Mouse (Mus musculus) urinary bladder, postnatal 4 days (tissue): ENCODE measurements around the gene Lrrc20.
A peak's percentile ranks its signal among the peaks of the same experiment; 100 is the strongest.

Experiments used
- DNase-seq, 2 experiments: peaks; one replicate each; pipeline ENCODE4 v3.0.0; 2021 to 2022; ENCODE audit warnings: low spot score in 2 of 2

Lrrc20 gene

GRCm38 (mm10) chr10:61473640-61474039 is 2.0 kb upstream of the Lrrc20 start:
- DNase-seq: no peak

- DNase-seq: no peak
Measured at GRCm38 (mm10) chr10:61474344-61474743, 1.3 kb upstream of the Lrrc20 start.

- DNase-seq: no peak
Measured at GRCm38 (mm10) chr10:61476440-61477165, 1.0 kb downstream of the Lrrc20 start.

- no peak for DNase-seq
Measured at GRCm38 (mm10) chr10:61479461-61479860, 3.9 kb downstream of the Lrrc20 start.

- no peak for DNase-seq
Measured at GRCm38 (mm10) chr10:61479927-61480326, 4.3 kb downstream of the Lrrc20 start.

GRCm38 (mm10) chr10:61480488-61480887 is 4.9 kb downstream of the Lrrc20 start:
- DNase-seq: no peak

GRCm38 (mm10) chr10:61482771-61483170 is 7.2 kb downstream of the Lrrc20 start:
- DNase-seq: no peak

GRCm38 (mm10) chr10:61484801-61485200 is 9.2 kb downstream of the Lrrc20 start:
- no peak for DNase-seq

GRCm38 (mm10) chr10:61486551-61487339 is 11.1 kb downstream of the Lrrc20 start:
- DNase-seq: no peak

GRCm38 (mm10) chr10:61488522-61489110 is 13.0 kb downstream of the Lrrc20 start:
- DNase-seq: no peak

- DNase-seq: no peak
Measured at GRCm38 (mm10) chr10:61491573-61491972, 16.0 kb downstream of the Lrrc20 start.

GRCm38 (mm10) chr10:61492040-61492439 is 16.4 kb downstream of the Lrrc20 start:
- DNase-seq: peak; percentile 72 to 83

GRCm38 (mm10) chr10:61495461-61495860 is 19.9 kb downstream of the Lrrc20 start:
- no peak for DNase-seq

GRCm38 (mm10) chr10:61496231-61496630 is 20.6 kb downstream of the Lrrc20 start:
- DNase-seq: no peak

GRCm38 (mm10) chr10:61499505-61500466 is 24.2 kb downstream of the Lrrc20 start:
- DNase-seq: no peak

GRCm38 (mm10) chr10:61500756-61501155 is 25.2 kb downstream of the Lrrc20 start:
- DNase-seq: no peak

GRCm38 (mm10) chr10:61504073-61504472 is 28.5 kb downstream of the Lrrc20 start:
- no peak for DNase-seq

- no peak for DNase-seq
Measured at GRCm38 (mm10) chr10:61506381-61507200, 31.0 kb downstream of the Lrrc20 start.

GRCm38 (mm10) chr10:61509873-61510272 is 34.3 kb downstream of the Lrrc20 start:
- DNase-seq: no peak

GRCm38 (mm10) chr10:61510809-61511208 is 35.2 kb downstream of the Lrrc20 start:
- no peak for DNase-seq
